ENCODE assay signal across 9 mouse cellular contexts in the genomic region with DNA sequence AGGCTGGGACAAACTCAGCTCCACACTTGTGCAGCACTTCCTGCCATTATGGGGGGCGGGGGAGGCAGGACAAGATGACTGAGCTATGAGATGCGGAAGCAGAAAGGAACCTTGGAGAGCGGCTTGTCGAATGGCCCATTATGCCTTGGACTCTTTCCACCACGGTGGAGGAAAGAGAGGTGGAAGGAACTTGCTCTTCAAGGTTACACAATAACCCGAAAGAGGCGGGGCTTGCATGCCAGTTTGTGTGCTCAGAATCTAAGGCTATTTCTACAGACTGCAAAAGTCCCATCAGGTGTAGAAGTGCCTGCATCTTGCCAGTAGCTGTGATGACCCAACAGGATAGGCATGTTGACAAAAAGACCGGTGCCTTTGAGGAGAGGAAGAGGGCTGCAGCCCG.
A peak's percentile ranks its signal among the peaks of the same experiment; 100 is the strongest.
DNase-seq lines count a peak whose midpoint lies in the region; ATAC-seq and TF ChIP-seq lines count a peak whose summit lies in the region.
"Had no signal": no experiment of that assay in that cellular context is flagged by ENCODE, and none has a peak within 500 bp of the region (broad histone marks: within the 10 kb centered on the region; RNA-seq: fewer than 3 reads in every experiment).

No protein-coding gene starts in this region.

- no peaks in the 10 kb centered on the region for H3K36me3 ChIP-seq in forebrain, embryonic 16.5 days (ENCODE audit: control insufficient read depth, insufficient read depth)
- no peaks in the 10 kb centered on the region for H3K36me3 ChIP-seq in forebrain, embryonic 12.5 days (replicated peaks)
- H3K36me3 ChIP-seq in limb, embryonic 14.5 days (ENCODE audit: control insufficient read depth, insufficient read depth, low read length) = no peaks in the 10 kb centered on the region

- H3K4me1 ChIP-seq in forebrain, embryonic 16.5 days (replicated peaks; ENCODE audit: control insufficient read depth, insufficient read depth, low read length) = peaks cover 40% of the 10 kb centered on the region
- peaks cover 26% of the 10 kb centered on the region for H3K4me1 ChIP-seq in forebrain, embryonic 12.5 days
- H3K4me1 ChIP-seq in limb, embryonic 14.5 days (ENCODE audit: control insufficient read depth, insufficient read depth, low read length) = peaks cover 42% of the 10 kb centered on the region

- no peak for TF ChIP-seq POLR2A in limb, embryonic 14.5 days (IDR thresholded peaks at IDR 0.05; ENCODE audit: borderline replicate concordance, extremely low read depth, insufficient read depth, insufficient read length)

- no peaks in the 10 kb centered on the region for H3K9me3 ChIP-seq in forebrain, embryonic 16.5 days (ENCODE audit: control insufficient read depth, low read length)
- no peaks in the 10 kb centered on the region for H3K9me3 ChIP-seq in forebrain, embryonic 12.5 days
- H3K9me3 ChIP-seq in limb, embryonic 14.5 days (ENCODE audit: control insufficient read depth, low read length) = no peaks in the 10 kb centered on the region

- H3K4me2 ChIP-seq in forebrain, embryonic 16.5 days (ENCODE audit: low read length) = no peak overlapping the region
- H3K4me2 ChIP-seq in forebrain, embryonic 12.5 days = no peak overlapping the region
- no peak overlapping the region for H3K4me2 ChIP-seq in limb, embryonic 14.5 days (replicated peaks; ENCODE audit: low read depth, low read length, severe bottlenecking)

- peak; percentile 13 for DNase-seq in 416B (ENCODE audit: low read depth)
- peak; percentile 86 for DNase-seq in gonadal fat pad, adult 2 months (ENCODE audit: low read depth)
- peak; percentile 51 for DNase-seq in limb, embryonic 14.5 days (ENCODE audit: low spot score)
- DNase-seq in natural killer cell, adult 2 months (ENCODE audit: low spot score in 2 of 2) = no peak
- DNase-seq in Muller cell, postnatal 12 days (ENCODE audit: inconsistent ontology term) = no peak
- no peak for DNase-seq in layer of hippocampus, postnatal 36 days
- DNase-seq: cerebellum, postnatal 25 days had no signal

- no peaks in the 10 kb centered on the region for H3K27me3 ChIP-seq in forebrain, embryonic 16.5 days (replicated peaks; ENCODE audit: control insufficient read depth, insufficient read depth, low read length)
- no peaks in the 10 kb centered on the region; the same call in 1 of the 2 replicates for H3K27me3 ChIP-seq in forebrain, embryonic 12.5 days
- no peaks in the 10 kb centered on the region for H3K27me3 ChIP-seq in limb, embryonic 14.5 days (ENCODE audit: control insufficient read depth, insufficient read depth, low read length)

- no peak for ATAC-seq in forebrain, embryonic 16.5 days
- ATAC-seq in forebrain, embryonic 12.5 days (ENCODE audit: low FRiP score) = no peak
- ATAC-seq in limb, embryonic 14.5 days (ENCODE audit: low FRiP score, low read depth) = no peak

- H3K27ac ChIP-seq in forebrain, embryonic 16.5 days (ENCODE audit: low read length) = peak overlapping the region; percentile 52; the same call in 1 of the 2 replicates
- H3K27ac ChIP-seq in forebrain, embryonic 12.5 days = no peak overlapping the region
- H3K27ac ChIP-seq in limb, embryonic 14.5 days (replicated peaks; ENCODE audit: low read depth, low read length) = no peak overlapping the region

- H3K4me3 ChIP-seq in forebrain, embryonic 16.5 days (replicated peaks; ENCODE audit: low read length) = no peak overlapping the region
- no peak overlapping the region for H3K4me3 ChIP-seq in forebrain, embryonic 12.5 days (replicated peaks)
- H3K4me3 ChIP-seq in limb, embryonic 14.5 days (replicated peaks; ENCODE audit: low read length) = no peak overlapping the region

- 79% methylated on average over 9 of the region's 9 CpGs for WGBS in forebrain, embryonic 16.5 days
- 88% methylated on average over 9 of the region's 9 CpGs for WGBS in forebrain, embryonic 12.5 days
- WGBS in limb, embryonic 14.5 days = 73% methylated on average over 9 of the region's 9 CpGs

- no peak overlapping the region for H3K9ac ChIP-seq in forebrain, embryonic 16.5 days (replicated peaks; ENCODE audit: low read depth, low read length)
- H3K9ac ChIP-seq in forebrain, embryonic 12.5 days = no peak overlapping the region
- no peak overlapping the region for H3K9ac ChIP-seq in limb, embryonic 14.5 days (ENCODE audit: low read depth, low read length, severe bottlenecking)

Comparison
In these comparisons a context has a peak if more than half of its experiments do, and no peak if none do; other contexts are left out.
1. DNase-seq: peak in 416B (single experiment), gonadal fat pad, adult 2 months (single experiment) and limb, embryonic 14.5 days (single experiment); none in natural killer cell, adult 2 months (0 of 2), Muller cell, postnatal 12 days (single experiment) and layer of hippocampus, postnatal 36 days (0 of 2).